Comparison of ENCODE assay signal across 8 mouse cellular contexts in the genomic region with DNA sequence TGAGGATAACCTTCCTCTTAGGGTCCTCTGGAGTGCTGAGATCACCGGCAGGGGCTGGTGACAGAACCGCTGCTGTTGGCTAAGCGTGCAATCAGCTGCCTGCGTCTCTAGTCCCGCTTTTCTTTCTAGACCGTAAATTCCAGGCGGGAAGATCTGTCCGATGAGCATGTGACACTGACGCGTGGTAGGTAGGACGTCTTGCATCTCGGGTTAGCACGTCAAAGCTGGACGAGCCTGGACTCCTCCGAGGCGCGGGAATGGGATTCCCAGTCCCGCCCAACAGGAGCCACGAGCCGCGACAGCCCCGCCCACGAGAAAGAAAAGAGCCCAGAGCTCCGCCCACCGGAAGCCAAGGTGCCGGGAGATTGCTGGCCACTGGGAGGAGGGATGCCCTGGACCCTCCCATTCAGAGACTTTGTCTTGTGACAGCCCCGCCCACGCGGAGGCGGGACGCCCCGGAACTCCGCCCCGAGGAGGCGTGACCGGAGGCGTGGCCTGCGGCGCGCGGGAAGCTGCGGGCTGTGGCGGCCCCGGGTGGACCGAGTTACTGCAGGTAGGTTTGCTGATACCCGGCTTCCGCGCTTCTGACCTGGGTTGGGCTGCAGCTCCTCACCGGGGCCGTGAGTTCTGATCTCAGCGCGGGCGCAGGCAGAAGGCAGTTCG. TPM values are rescaled to one million over a fixed set of nuclear protein-coding genes. Genes with fewer than 3 reads are reported as not detected.
A peak's percentile ranks its signal among the peaks of the same experiment; 100 is the strongest.
DNase-seq lines count a peak whose midpoint lies in the region; ATAC-seq lines count a peak whose summit lies in the region.

A gene (plus strand): TSS at position 479 of the 663 bp plus-strand sequence.

- no peak within 1 kb of the TSS for H3K27ac ChIP-seq in hindbrain, embryonic 12.5 days

- WGBS in hindbrain, embryonic 12.5 days = under 1% methylated on average over 54 of the region's 54 CpGs

- peak within 1 kb of the TSS; percentile 77 for H3K4me3 ChIP-seq in hindbrain, embryonic 12.5 days

- no peaks in the 10 kb centered on the region for H3K9me3 ChIP-seq in hindbrain, embryonic 12.5 days (replicated peaks)

- no peaks in the 10 kb centered on the region for H3K27me3 ChIP-seq in hindbrain, embryonic 12.5 days

- peak; percentile 97 for DNase-seq in NIH3T3 (ENCODE audit: low read depth)
- peak; percentile 99 for DNase-seq in cerebellum, postnatal 10 days
- peak; percentile 95 to 96 for DNase-seq in frontal cortex, postnatal 10 days (ENCODE audit: low spot score in 2 of 2)
- peak; percentile 91 to 95 for DNase-seq in layer of hippocampus, postnatal 14 days (ENCODE audit: low spot score in 2 of 2)
- DNase-seq in lung, postnatal 14 days = peak; percentile 96
- peak; percentile 91 for DNase-seq in retina, adult 2 months (ENCODE audit: low read depth, low spot score)
- DNase-seq in thymus, postnatal 36 days = peak; percentile 97 to 99

- peak; percentile 97 for ATAC-seq in hindbrain, embryonic 12.5 days (ENCODE audit: low FRiP score)

- 0 out of 2 replicates have a peak, but pooled peaks cover 4% of the 10 kb centered on the region for H3K36me3 ChIP-seq in hindbrain, embryonic 12.5 days

- peak within 1 kb of the TSS; percentile 73 for H3K9ac ChIP-seq in hindbrain, embryonic 12.5 days

- H3K4me1 ChIP-seq in hindbrain, embryonic 12.5 days = peaks cover 13% of the 10 kb centered on the region

- peak within 1 kb of the TSS; percentile 89 for H3K4me2 ChIP-seq in hindbrain, embryonic 12.5 days (replicated peaks)

RNA-seq across cellular contexts. Expression of the gene that starts here (rescaled TPM):
- polyA plus RNA-seq in hindbrain, embryonic 12.5 days (2016; fragmentation: Nextera tagmentation; extraction: Ambion mirVana) = 48.4 and 55.1 TPM in 2 replicates
- total RNA-seq in layer of hippocampus, postnatal 14 days (2021) = 1 to 10 TPM; 1.3 to 2.0 TPM
